Mouse (Mus musculus) thymus, adult 2 months (tissue): ENCODE data around the gene Sgpl1. TPM values are rescaled to one million over a fixed set of nuclear protein-coding genes. Genes with fewer than 3 reads are reported as not detected.

Source experiments
- DNase-seq: peaks from one replicate; pipeline ENCODE4 v3.0.0; 2021
- H3K27ac ChIP-seq: fragments of 200-500 bp; 2 replicates; pipeline ENCODE4 v1.5.1; 2012; ENCODE audit warnings: low read length, control low read depth; ENCODE audit not compliant: control insufficient read depth, insufficient read depth
- H3K27me3 ChIP-seq: fragments of 200-500 bp; 2 replicates; pipeline ENCODE4 v1.6.1; 2012; ENCODE audit warnings: mild to moderate bottlenecking, low read length, moderate library complexity, mixed read lengths; ENCODE audit not compliant: control insufficient read depth, insufficient read depth
- H3K36me3 ChIP-seq: fragments of 200-500 bp; 2 replicates; pipeline ENCODE4 v1.6.1; 2012; ENCODE audit warnings: mild to moderate bottlenecking, low read length, moderate library complexity; ENCODE audit not compliant: control insufficient read depth, insufficient read depth
- H3K4me1 ChIP-seq: fragments of 200-500 bp; replicated peaks from 2 replicates; pipeline ENCODE4 v1.6.1; 2012; ENCODE audit warnings: low read length; ENCODE audit not compliant: control insufficient read depth, insufficient read depth
- H3K4me3 ChIP-seq: fragments of 200-500 bp; 2 replicates; pipeline ENCODE4 v1.5.1; 2012; ENCODE audit warnings: mild to moderate bottlenecking, low read length, control low read depth, moderate library complexity; ENCODE audit not compliant: control insufficient read depth, insufficient read depth
- CTCF ChIP-seq: fragments of 200-500 bp; IDR thresholded peaks from 2 replicates; pipeline ENCODE4 v1.5.1; 2012; ENCODE audit warnings: mild to moderate bottlenecking, control low read depth, low read length, moderate library complexity, borderline replicate concordance; ENCODE audit not compliant: control insufficient read depth, poor library complexity, insufficient read depth; ENCODE audit errors: extremely low read depth
- POLR2A ChIP-seq: fragments of 200-500 bp; IDR thresholded peaks from 2 replicates; pipeline ENCODE4 v1.6.1; 2012; ENCODE audit warnings: mild to moderate bottlenecking, low read length, control low read depth, moderate library complexity; ENCODE audit not compliant: control insufficient read depth, poor library complexity, insufficient read depth; ENCODE audit errors: extremely low read depth
- WGBS: fragments of 180-500 bp; shearing (Covaris S2); methylation state at CpG from one replicate; pipeline ENCODE4 v1.1.7; 2018; 5-methylcytosine and 5-hydroxymethylcytosine counted together
- polyA plus RNA-seq: library from polyadenylated mRNA; depleted of rRNA; stranded (reverse); fragments of >200 nt; gene quantifications from 2 replicates; pipeline ENCODE4 v1.2.3, GENCODE M21; 2012; rRNA removed

Gene Sgpl1
- 84.9 and 105 TPM in 2 replicates for polyA plus RNA-seq

GRCm38 (mm10) chr10:61147157-61148040 lies at the start of gene Sgpl1:
Gene Sgpl1, minus strand, starts transcription at chr10:61147703.
- no peaks in the 10 kb centered on the region for H3K36me3 ChIP-seq
- no peaks in the 10 kb centered on the region for H3K27me3 ChIP-seq
- H3K4me3 ChIP-seq: peak within 1 kb of the TSS; percentile 56
- under 1% methylated on average over 82 of the region's 82 CpGs for WGBS
- TF ChIP-seq POLR2A (peak; percentile 84), CTCF (peak; percentile 98)
- peak; percentile 87 for DNase-seq
- H3K4me1 ChIP-seq: no peaks in the 10 kb centered on the region; the same call in 1 of the 2 replicates
- H3K27ac ChIP-seq: 0 out of 2 replicates have a peak within 1 kb of the TSS, but pooled peaks have one; percentile 13

GRCm38 (mm10) chr10:61195718-61196291 lies 48.3 kb upstream of the Sgpl1 start:
- TF ChIP-seq POLR2A (no peak), CTCF (no peak)
- Histone ChIP-seq H3K36me3 (no peaks in the 10 kb centered on the region), H3K27ac (no peak overlapping the region), H3K27me3 (no peaks in the 10 kb centered on the region), H3K4me3 (no peak overlapping the region), H3K4me1 (no peaks in the 10 kb centered on the region)
- WGBS: 90% methylated on average over 5 of the region's 5 CpGs
- DNase-seq: no peak

DNA sequence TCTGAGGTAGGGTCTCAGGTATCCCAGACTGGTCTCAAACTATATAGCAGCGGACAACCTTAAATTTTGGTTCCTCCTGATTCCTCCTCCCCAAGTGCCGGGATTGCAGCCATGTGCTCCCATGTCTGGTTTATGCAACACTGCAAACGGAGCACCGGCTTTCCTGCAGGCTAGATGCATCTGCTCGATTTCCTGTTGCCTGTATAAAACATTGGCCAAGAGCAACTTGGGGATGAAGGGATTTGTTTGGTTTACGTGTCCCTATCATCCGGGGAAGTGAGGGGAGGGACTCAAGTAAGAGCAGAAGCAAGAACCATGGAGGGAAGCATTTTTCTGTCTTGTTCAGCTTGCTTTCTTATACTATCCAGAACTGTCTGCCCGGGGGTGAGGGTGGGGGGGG lies 47.7 kb upstream of the Sgpl1 start:
- H3K27me3 ChIP-seq: no peaks in the 10 kb centered on the region

DNA sequence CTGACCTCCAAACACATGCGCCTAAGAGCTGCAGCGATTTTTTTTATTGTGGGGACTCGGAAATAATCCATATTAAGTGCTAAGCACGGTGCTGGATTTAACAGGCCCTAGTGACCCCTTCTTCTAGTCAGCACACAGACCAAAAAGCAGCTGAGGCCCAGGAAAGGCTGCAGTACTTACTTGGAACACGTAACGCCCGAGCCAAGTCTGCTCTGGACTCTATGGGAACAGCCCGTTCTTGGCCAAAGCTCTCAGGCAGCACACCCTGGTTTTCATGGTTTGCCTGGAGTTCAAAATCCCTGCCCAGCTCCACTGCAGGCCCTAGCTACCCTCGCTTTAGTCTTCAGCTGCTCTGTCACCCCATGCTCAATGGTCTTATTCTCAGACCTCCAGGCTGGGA lies 47.1 kb upstream of the Sgpl1 start:
- H3K36me3 ChIP-seq: no peaks in the 10 kb centered on the region
- TF ChIP-seq CTCF (no peak), POLR2A (no peak)
- no peak overlapping the region for H3K4me3 ChIP-seq
- no peak for DNase-seq
- H3K27ac ChIP-seq: no peak overlapping the region
- 92% methylated on average over 9 of the region's 9 CpGs for WGBS
- H3K4me1 ChIP-seq: no peaks in the 10 kb centered on the region
- no peaks in the 10 kb centered on the region for H3K27me3 ChIP-seq

More for the DNA sequence above, 47.7 kb upstream of the Sgpl1 start:
- H3K36me3 ChIP-seq: no peaks in the 10 kb centered on the region
- WGBS: 90% methylated on average over 8 of the region's 8 CpGs
- TF ChIP-seq POLR2A (no peak), CTCF (no peak)
- H3K4me1 ChIP-seq: no peaks in the 10 kb centered on the region
- no peak for DNase-seq
- no peak overlapping the region for H3K27ac ChIP-seq
- no peak overlapping the region for H3K4me3 ChIP-seq

GRCm38 (mm10) chr10:61188010-61188409 lies 40.5 kb upstream of the Sgpl1 start:
- DNase-seq: no peak
- no peak overlapping the region for H3K27ac ChIP-seq
- H3K36me3 ChIP-seq: no peaks in the 10 kb centered on the region
- WGBS: 10% methylated on average over 3 of the region's 3 CpGs
- H3K4me3 ChIP-seq: no peak overlapping the region
- no peaks in the 10 kb centered on the region for H3K27me3 ChIP-seq
- H3K4me1 ChIP-seq: peaks cover 7% of the 10 kb centered on the region; the same call in 1 of the 2 replicates
- TF ChIP-seq POLR2A (no peak), CTCF (no peak)

- TF ChIP-seq CTCF (no peak), POLR2A (no peak)
- 89% methylated on average over 3 of the region's 3 CpGs for WGBS
Observed at GRCm38 (mm10) chr10:61187001-61187400, 39.5 kb upstream of the Sgpl1 start.

GRCm38 (mm10) chr10:61179927-61180326 lies 32.4 kb upstream of the Sgpl1 start:
- TF ChIP-seq CTCF (no peak), POLR2A (no peak)
- Histone ChIP-seq H3K27ac (no peak overlapping the region), H3K27me3 (no peaks in the 10 kb centered on the region), H3K4me1 (no peaks in the 10 kb centered on the region), H3K36me3 (no peaks in the 10 kb centered on the region), H3K4me3 (no peak overlapping the region)
- WGBS: 87% methylated on average over 6 of the region's 6 CpGs
- DNase-seq: no peak

More at GRCm38 (mm10) chr10:61187001-61187400, 39.5 kb upstream of the Sgpl1 start:
- Histone ChIP-seq H3K27ac (no peak overlapping the region), H3K27me3 (no peaks in the 10 kb centered on the region), H3K4me1 (peaks cover 7% of the 10 kb centered on the region; the same call in 1 of the 2 replicates), H3K36me3 (no peaks in the 10 kb centered on the region), H3K4me3 (no peak overlapping the region)
- no peak for DNase-seq
